Mouse (Mus musculus) embryonic facial prominence, embryonic 10.5 days (tissue): ENCODE measurements around the gene Pld6. TPM values are rescaled to one million over a fixed set of nuclear protein-coding genes. Genes with fewer than 3 reads are reported as not detected.

Experiments
- DNase-seq: peaks from one replicate; pipeline ENCODE4 v3.0.0-alpha.2; 2017; ENCODE audit warnings: low spot score
- H3K27ac ChIP-seq: fragments of 300-500 bp; sonication (generic); replicated peaks from 2 replicates; pipeline ENCODE4 v1.5.1; 2016; ENCODE audit warnings: mild to moderate bottlenecking
- H3K27me3 ChIP-seq: fragments of 300-500 bp; sonication (generic); replicated peaks from 2 replicates; pipeline ENCODE4 v1.6.1; 2016; ENCODE audit warnings: low read depth, mild to moderate bottlenecking; ENCODE audit not compliant: poor library complexity, severe bottlenecking
- H3K36me3 ChIP-seq: fragments of 300-500 bp; sonication (generic); replicated peaks from 2 replicates; pipeline ENCODE4 v1.6.1; 2016; ENCODE audit warnings: mild to moderate bottlenecking, moderate library complexity
- H3K4me1 ChIP-seq: fragments of 300-500 bp; sonication (generic); 2 replicates; pipeline ENCODE4 v1.6.1; 2016
- H3K4me3 ChIP-seq: fragments of 300-500 bp; sonication (generic); 2 replicates; pipeline ENCODE4 v1.5.1; 2016; ENCODE audit warnings: mild to moderate bottlenecking, moderate library complexity
- H3K9me3 ChIP-seq: fragments of 300-500 bp; sonication (generic); 2 replicates; pipeline ENCODE4 v1.6.1; 2016; ENCODE audit warnings: mild to moderate bottlenecking
- WGBS: fragments of 180-500 bp; shearing (Covaris S2); methylation state at CpG from one replicate; pipeline ENCODE4 v1.1.7; 2016; 5-methylcytosine and 5-hydroxymethylcytosine counted together
- polyA plus RNA-seq: library from polyadenylated mRNA; unstranded; fragments of >200 nt; fragmentation: Nextera tagmentation; extraction: Ambion mirVana; gene quantifications from 2 replicates; pipeline ENCODE4 v1.2.1, GENCODE M21; 2016

Gene Pld6
- 4.7 TPM in 2 replicates for polyA plus RNA-seq

- H3K27ac ChIP-seq = peak within 1 kb of the TSS; percentile 71
- no peaks in the 10 kb centered on the region for H3K9me3 ChIP-seq
- H3K36me3 ChIP-seq = peaks cover 13% of the 10 kb centered on the region
- peaks cover 25% of the 10 kb centered on the region for H3K27me3 ChIP-seq
- H3K4me3 ChIP-seq = peak within 1 kb of the TSS; percentile 64
- 2% methylated on average over 51 of the region's 51 CpGs for WGBS
- DNase-seq = peak; percentile 85
- peaks cover 10% of the 10 kb centered on the region for H3K4me1 ChIP-seq
Observed at GRCm38 (mm10) chr11:59787199-59787781, at the start of gene Pld6. Pld6 (minus strand) TSS chr11:59787645.

DNA sequence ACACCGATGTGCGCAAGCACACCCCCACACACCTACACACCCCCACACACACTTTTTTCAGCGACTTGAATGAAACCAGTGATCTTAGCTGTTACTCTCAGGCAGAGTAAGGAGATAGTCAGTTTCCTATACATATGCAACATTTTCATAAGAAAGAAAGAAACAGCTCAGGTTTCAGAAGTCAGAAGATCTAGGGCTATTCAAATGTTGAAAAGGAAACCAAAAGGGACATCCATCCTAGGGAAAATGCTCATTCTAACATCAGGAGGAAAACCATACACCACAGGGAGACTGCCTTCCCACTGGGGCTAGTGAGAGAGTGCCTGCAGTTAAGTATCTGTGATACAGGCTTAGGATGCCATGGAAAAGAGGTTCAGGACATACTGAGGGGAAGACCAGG is 34.2 kb upstream of the Pld6 start:
- H3K9me3 ChIP-seq = no peaks in the 10 kb centered on the region
- no peaks in the 10 kb centered on the region for H3K4me1 ChIP-seq
- no peak overlapping the region for H3K4me3 ChIP-seq
- H3K27ac ChIP-seq = no peak overlapping the region
- no peak for DNase-seq
- 95% methylated on average over 3 of the region's 3 CpGs for WGBS
- peaks cover 100% of the 10 kb centered on the region for H3K36me3 ChIP-seq
- no peaks in the 10 kb centered on the region for H3K27me3 ChIP-seq

GRCm38 (mm10) chr11:59817916-59818315 is 30.5 kb upstream of the Pld6 start:
- Histone ChIP-seq H3K4me3 (no peak overlapping the region), H3K27me3 (no peaks in the 10 kb centered on the region), H3K9me3 (no peaks in the 10 kb centered on the region), H3K4me1 (peaks cover 12% of the 10 kb centered on the region; the same call in 1 of the 2 replicates), H3K36me3 (peaks cover 76% of the 10 kb centered on the region), H3K27ac (no peak overlapping the region)
- whole genome bisulfite sequencing = 94% methylated on average over 3 of the region's 3 CpGs
- DNase-seq = no peak

DNA sequence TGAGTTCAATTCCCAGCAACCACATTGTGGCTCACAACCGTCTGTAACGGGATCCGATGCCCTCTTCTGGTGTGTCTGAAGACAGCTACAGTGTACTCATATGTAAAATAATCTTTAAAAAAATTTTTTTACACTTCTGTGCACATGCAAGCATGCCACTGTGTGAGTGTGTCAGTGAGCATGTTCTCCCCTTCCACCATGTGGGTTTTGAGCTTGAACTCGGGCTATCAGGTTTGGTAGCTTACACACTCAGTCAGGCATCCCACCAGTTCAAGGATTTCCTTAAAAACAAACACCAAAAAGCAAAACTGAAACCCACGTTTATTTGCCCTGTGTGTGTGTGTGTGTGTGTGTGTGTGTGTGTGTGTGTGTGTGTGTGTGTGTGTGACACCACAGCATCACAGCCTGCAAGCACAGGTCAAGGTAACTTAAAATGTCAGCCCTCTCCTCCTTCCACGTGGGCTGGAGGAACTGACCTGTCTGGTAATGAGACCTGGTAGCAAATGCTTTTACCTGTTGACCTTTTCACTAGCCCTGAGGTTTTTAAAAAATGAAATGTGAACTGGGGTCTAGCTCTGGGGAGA is 28.1 kb upstream of the Pld6 start:
- WGBS = 86% methylated on average over 6 of the region's 6 CpGs
- no peak overlapping the region for H3K4me3 ChIP-seq
- H3K4me1 ChIP-seq = peaks cover 24% of the 10 kb centered on the region
- no peaks in the 10 kb centered on the region for H3K9me3 ChIP-seq
- no peaks in the 10 kb centered on the region for H3K27me3 ChIP-seq
- no peak for DNase-seq
- H3K36me3 ChIP-seq = peaks cover 53% of the 10 kb centered on the region
- no peak overlapping the region for H3K27ac ChIP-seq

DNA sequence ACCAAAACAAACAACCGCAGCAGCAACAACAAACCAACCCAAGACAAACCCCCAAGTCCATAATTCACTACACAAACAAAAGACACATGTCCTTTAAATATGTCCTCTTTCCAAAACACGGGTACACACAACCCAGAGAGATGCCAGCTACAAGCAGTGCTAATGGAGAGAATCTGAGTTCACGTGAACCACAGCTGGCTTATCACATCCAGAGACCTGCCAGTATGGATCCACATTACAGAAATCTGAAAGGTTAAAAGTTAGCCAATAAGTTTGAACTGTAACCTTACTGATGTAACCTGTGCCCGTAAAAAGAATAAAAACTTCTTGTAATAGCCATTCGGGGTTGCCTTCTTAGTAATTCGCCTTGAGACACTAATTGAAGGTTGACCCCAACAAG is 27.5 kb upstream of the Pld6 start:
- DNase-seq = no peak
- 87% methylated on average over 6 of the region's 6 CpGs for WGBS
- Histone ChIP-seq H3K9me3 (no peaks in the 10 kb centered on the region), H3K4me1 (peaks cover 26% of the 10 kb centered on the region), H3K4me3 (no peak overlapping the region), H3K27ac (no peak overlapping the region), H3K36me3 (peaks cover 46% of the 10 kb centered on the region), H3K27me3 (no peaks in the 10 kb centered on the region)

- Histone ChIP-seq H3K9me3 (no peaks in the 10 kb centered on the region), H3K4me1 (peaks cover 31% of the 10 kb centered on the region), H3K27me3 (no peaks in the 10 kb centered on the region), H3K36me3 (peaks cover 40% of the 10 kb centered on the region), H3K27ac (no peak overlapping the region), H3K4me3 (no peak overlapping the region)
- 65% methylated on average over 1 of the region's 1 CpGs for WGBS
- no peak for DNase-seq
Observed at GRCm38 (mm10) chr11:59814311-59814710, 26.9 kb upstream of the Pld6 start.

DNA sequence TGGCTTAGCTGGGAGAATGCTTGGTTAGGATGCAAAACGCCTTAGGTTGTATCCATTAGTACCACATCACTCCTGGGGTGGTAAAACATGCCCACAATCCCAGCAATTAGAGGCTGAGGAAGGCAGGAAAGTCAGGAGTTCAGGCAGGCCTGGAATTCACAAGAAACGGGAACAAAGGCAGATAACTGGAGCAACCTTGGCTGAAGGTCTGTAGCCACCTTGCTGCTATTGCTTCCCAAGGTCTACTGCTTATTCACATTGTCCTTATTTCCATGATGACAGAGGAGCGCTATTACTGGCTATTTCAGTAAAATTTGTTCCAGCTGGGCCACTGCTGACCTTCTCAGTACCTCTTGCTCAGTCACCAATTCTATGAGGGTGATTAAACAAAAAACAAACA is 25.8 kb upstream of the Pld6 start:
- Histone ChIP-seq H3K4me3 (no peak overlapping the region), H3K27me3 (no peaks in the 10 kb centered on the region), H3K27ac (no peak overlapping the region), H3K36me3 (peaks cover 30% of the 10 kb centered on the region), H3K9me3 (no peaks in the 10 kb centered on the region), H3K4me1 (peaks cover 41% of the 10 kb centered on the region)
- DNase-seq = no peak
- WGBS = 62% methylated on average over 3 of the region's 3 CpGs

GRCm38 (mm10) chr11:59811211-59811610 is 23.8 kb upstream of the Pld6 start:
- Histone ChIP-seq H3K27me3 (no peaks in the 10 kb centered on the region), H3K9me3 (no peaks in the 10 kb centered on the region), H3K27ac (peak overlapping the region; percentile 12; the same call in 1 of the 2 replicates), H3K4me1 (peaks cover 43% of the 10 kb centered on the region), H3K36me3 (peaks cover 27% of the 10 kb centered on the region), H3K4me3 (peak overlapping the region; percentile 1; the same call in 1 of the 2 replicates)
- no peak for DNase-seq
- 68% methylated on average over 4 of the region's 4 CpGs for WGBS

GRCm38 (mm10) chr11:59810480-59811158 is 23.2 kb upstream of the Pld6 start:
- WGBS = 62% methylated on average over 14 of the region's 14 CpGs

DNA sequence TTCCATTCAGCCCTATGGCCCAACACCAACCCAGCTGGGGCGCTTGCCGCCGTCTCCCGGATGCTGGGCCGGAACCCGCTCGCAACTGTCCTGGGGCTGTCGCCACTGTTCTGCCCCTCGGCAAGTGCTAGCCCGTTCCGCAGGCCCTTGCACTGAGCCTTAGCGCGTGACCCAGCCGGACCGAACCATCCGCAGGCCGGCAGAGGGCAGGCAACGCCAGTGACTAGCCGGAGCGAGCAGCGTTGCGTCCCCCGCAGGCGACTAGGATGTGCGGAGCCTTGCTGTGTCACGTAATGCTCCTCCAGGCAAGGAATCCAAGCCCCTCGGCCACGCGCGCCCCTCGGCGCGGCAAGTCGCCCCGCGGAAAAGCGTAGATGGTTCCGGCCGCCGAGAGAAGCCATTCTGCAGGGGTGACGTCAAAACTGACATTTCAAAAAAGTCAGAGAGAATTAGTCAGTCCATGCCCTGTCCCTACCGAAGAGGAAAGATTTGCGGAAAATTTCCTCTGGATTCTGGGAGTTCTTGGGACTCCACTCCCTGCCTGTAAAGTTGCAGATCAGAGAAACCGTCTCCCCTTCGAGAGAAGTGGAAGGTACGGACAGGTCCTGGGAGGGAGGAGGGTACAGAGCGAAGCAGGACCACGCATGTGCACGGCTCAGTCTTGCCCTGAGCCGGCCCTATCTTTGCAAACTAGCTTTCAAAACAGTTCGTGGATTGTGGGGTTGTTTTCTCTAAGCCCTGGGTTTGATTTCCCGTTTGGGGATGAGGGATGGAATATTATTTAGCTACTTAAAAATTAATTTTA is 22.4 kb upstream of the Pld6 start, which contains the start of gene Flcn:
Gene Flcn, minus strand, starts transcription at position 347 of the 805 bp plus-strand sequence.
- peaks cover 31% of the 10 kb centered on the region for H3K36me3 ChIP-seq
- no peaks in the 10 kb centered on the region for H3K27me3 ChIP-seq
- peaks cover 43% of the 10 kb centered on the region for H3K4me1 ChIP-seq
- peak; percentile 89 for DNase-seq
- H3K27ac ChIP-seq = peak within 1 kb of the TSS; percentile 100
- WGBS = under 1% methylated on average over 52 of the region's 52 CpGs
- peak within 1 kb of the TSS; percentile 85 for H3K4me3 ChIP-seq
- no peaks in the 10 kb centered on the region for H3K9me3 ChIP-seq

More at GRCm38 (mm10) chr11:59810480-59811158, 23.2 kb upstream of the Pld6 start:
- Histone ChIP-seq H3K9me3 (no peaks in the 10 kb centered on the region), H3K27me3 (no peaks in the 10 kb centered on the region), H3K27ac (peak overlapping the region; percentile 100), H3K4me3 (peak overlapping the region; percentile 85), H3K36me3 (peaks cover 27% of the 10 kb centered on the region), H3K4me1 (peaks cover 43% of the 10 kb centered on the region)
- DNase-seq = no peak

GRCm38 (mm10) chr11:59809071-59809669 is 21.7 kb upstream of the Pld6 start:
- under 1% methylated on average over 15 of the region's 15 CpGs for WGBS

More at GRCm38 (mm10) chr11:59809071-59809669, 21.7 kb upstream of the Pld6 start:
- H3K27me3 ChIP-seq = no peaks in the 10 kb centered on the region
- H3K9me3 ChIP-seq = no peaks in the 10 kb centered on the region
- peaks cover 38% of the 10 kb centered on the region for H3K36me3 ChIP-seq
- H3K27ac ChIP-seq = peak overlapping the region; percentile 100
- H3K4me1 ChIP-seq = peaks cover 39% of the 10 kb centered on the region
- no peak for DNase-seq
- peak overlapping the region; percentile 85 for H3K4me3 ChIP-seq
